Mouse (Mus musculus): ENCODE measurements at regions not wholly inside any gene's neighbourhood (a gene's known extent, or its start where the extent isn't known, plus 50 kb on each side); places are given as distances from the start of the nearest gene placed in this dataset.
"Not testable (repeated sequence)": the region's sequence is repeated elsewhere in the genome, so short reads cannot be mapped to it uniquely, and the experiment has no call there.

DNA sequence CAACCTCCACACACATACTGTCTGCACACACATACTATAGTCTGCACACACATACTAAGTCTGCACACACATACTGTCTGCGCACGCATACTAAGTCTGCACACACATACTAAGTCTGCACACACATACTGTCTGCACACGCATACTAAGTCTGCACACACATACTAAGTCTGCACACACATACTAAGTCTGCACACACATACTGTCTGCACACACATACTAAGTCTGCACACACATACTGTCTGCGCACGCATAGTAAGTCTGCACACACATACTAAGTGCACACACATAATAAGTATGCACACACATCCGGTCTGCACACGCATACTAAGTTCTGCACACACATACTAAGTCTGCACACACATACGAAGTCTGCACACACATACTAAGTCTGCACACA lies 153.2 kb downstream of the H60c start:
- H3K27me3 ChIP-seq (replicated peaks); H3K27ac ChIP-seq (ENCODE audit: poor library complexity, severe bottlenecking); H3K4me1 ChIP-seq (replicated peaks); H3K36me3 ChIP-seq; H3K9ac ChIP-seq; ATAC-seq (ENCODE audit: insufficient number of reproducible peaks, low FRiP score); H3K4me3 ChIP-seq; H3K4me2 ChIP-seq: not testable (repeated sequence)
- 51% methylated on average over 5 of the region's 8 CpGs for WGBS
- peaks cover 58% of the 10 kb centered on the region for H3K9me3 ChIP-seq (replicated peaks)

DNA sequence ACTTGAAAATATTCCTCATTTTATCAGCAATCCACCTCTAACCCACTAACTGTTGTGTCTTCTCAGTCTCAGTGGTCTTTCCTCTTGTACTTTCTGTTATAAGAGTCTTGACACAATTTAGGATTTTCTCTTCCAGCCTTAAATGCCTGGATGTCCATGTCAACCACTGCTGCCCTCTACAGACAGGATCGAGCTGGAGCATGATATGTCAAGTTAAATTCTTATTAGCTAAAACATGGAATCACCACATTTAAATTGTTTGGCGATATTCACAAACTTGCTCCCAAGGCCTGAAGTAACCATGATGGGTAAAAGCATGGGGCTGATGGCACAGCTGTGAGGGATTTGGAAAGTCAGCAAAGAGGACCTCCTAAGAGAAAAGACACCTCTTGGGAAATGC lies 159.6 kb downstream of the H60c start:
- peaks cover 36% of the 10 kb centered on the region for H3K9me3 ChIP-seq (replicated peaks)
- H3K4me3 ChIP-seq; ATAC-seq (ENCODE audit: insufficient number of reproducible peaks, low FRiP score); H3K36me3 ChIP-seq; H3K27ac ChIP-seq (ENCODE audit: poor library complexity, severe bottlenecking); H3K27me3 ChIP-seq (replicated peaks); H3K4me1 ChIP-seq (replicated peaks); H3K4me2 ChIP-seq; H3K9ac ChIP-seq: not testable (repeated sequence)
- 69% methylated on average over 2 of the region's 2 CpGs for WGBS
